Mouse (Mus musculus) cortical plate, adult 2 months (tissue): ENCODE data around the gene Dab1.

Experiments used
- CTCF ChIP-seq: fragments of 200-500 bp; IDR thresholded peaks from 2 replicates; pipeline ENCODE4 v1.5.1; 2011; ENCODE audit warnings: mild to moderate bottlenecking, control low read depth, low read length; ENCODE audit not compliant: insufficient read depth; ENCODE audit errors: extremely low read depth
- POLR2A ChIP-seq: fragments of 200-500 bp; IDR thresholded peaks from 2 replicates; pipeline ENCODE4 v1.6.1; 2011; ENCODE audit warnings: mild to moderate bottlenecking, low read length, control low read depth; ENCODE audit not compliant: insufficient read depth; ENCODE audit errors: extremely low read depth

- TF ChIP-seq CTCF (no peak), POLR2A (no peak)
Observed at GRCm38 (mm10) chr4:103700392-103700791, 81.2 kb downstream of the Dab1 start.
